Mouse (Mus musculus): Measurements from ENCODE around the gene Loxl1.
"Not testable (repeated sequence)": the region's sequence is repeated elsewhere in the genome, so short reads cannot be mapped to it uniquely, and the experiment has no call there.

Gene Loxl1

GRCm38 (mm10) chr9:58253033-58253804 lies 59.8 kb downstream of the Loxl1 start, which contains the start of gene Stoml1:
Gene Stoml1, plus strand, starts transcription at chr9:58253164.
- in situ Hi-C loops (cut with MboI; ENCODE audit: low sequenced_read_pairs): no loop called here

DNA sequence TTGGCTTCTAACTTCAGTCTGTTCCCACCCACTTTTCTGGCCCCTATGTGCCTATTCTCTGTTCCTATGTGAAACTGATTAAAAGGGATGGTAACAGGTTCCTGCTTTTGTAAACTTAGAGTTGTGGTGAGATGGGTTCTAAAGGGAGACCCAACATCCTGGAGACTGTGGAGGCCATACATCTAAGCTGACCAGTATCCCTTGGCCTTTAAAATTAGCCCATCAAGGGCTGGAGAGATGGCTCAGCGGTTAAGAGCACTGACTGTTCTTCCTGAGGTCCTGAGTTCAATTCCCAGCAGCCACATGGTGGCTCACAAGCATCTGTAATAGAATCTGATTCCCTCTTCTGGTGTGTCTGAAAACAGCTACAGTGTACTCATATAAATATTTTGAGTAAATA lies 62.3 kb downstream of the Loxl1 start:
- in situ Hi-C loops (cut with MboI; ENCODE audit: low sequenced_read_pairs): not testable (repeated sequence)

DNA sequence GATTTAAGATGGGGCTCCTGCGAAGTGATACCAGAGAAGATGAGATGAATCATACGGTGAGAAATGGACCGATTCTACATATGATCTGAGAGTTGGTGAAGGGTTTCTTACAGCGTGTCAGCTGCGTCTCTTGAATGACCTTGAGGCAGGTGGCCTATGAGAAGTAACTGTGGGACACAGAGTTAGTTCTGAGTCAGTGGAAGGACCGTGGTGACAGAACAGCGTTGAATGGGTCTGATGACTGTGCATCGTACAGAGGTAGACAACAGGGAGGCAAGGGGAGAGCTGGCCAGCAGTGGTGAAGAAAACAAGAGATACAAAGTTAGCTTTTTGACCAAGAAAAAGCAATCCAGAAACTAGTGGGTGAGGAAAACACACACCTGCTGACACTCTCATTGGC lies 62.7 kb downstream of the Loxl1 start:
- in situ Hi-C loops (cut with MboI; ENCODE audit: low sequenced_read_pairs): no loop called here

GRCm38 (mm10) chr9:58249592-58250192 lies 63.3 kb downstream of the Loxl1 start, which contains the start of gene Pml:
Gene Pml, minus strand, starts transcription at chr9:58249786.
- in situ Hi-C loops (cut with MboI; ENCODE audit: low sequenced_read_pairs): no loop called here

- in situ Hi-C loops (cut with MboI; ENCODE audit: low sequenced_read_pairs): no loop called here
Observed at GRCm38 (mm10) chr9:58248746-58249413, 64.1 kb downstream of the Loxl1 start.

DNA sequence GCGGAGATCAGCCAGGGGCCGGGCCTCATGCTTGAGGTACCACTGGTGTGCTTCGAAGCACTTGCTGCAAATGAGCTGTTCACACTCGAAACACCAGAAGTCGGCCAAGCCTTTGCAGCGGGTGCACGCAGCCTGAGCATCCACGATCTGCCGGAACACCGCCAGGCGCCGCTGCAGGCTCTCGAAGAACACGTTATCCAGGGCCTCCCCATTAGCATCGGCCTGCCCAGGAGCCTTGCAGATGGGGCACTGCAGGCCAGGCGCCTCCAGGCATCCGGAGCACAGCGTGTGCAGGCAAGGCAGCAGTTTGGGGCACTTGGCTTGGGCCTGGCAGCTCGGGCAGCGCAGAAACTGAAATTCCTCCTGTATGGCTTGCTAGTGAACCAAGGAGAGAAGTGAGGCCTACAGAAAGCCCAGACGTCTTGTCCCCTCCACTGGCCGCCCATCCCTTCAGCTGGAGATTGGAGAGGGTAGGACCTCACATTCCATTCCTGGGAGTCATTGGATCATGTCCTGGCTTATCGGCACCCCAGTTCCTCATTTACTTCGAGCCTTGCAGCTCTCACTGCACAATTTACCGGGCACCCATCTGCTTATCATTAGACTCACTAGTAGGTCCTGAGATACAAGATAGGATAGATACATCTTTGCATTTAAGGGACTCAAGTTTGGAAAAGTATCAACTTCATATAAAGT lies 65.8 kb downstream of the Loxl1 start:
- in situ Hi-C loops (cut with MboI; ENCODE audit: low sequenced_read_pairs): no loop called here

DNA sequence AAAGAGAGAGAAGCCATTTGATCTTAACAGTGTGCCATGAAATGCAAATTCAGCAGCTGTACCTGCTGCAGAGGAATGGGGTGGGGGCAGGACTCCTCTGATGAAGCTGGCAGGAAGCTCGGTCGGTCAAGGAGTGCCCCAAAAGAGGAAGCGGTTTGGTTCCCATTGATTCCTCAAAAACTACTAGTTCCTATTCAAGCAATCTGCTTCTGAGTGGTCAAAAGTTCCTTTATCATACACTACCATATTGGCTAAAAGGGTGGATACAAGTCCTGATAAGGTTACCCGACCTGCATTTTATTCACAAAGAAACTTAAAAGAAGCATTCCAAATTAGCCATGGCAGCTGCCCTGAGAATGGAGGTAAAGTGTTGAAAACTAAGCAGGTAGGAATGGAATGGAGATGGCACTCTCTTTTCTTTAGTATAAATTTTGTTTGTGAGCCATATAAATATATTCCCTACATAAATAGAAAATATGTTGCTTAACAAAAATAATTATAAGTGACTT lies 66.8 kb downstream of the Loxl1 start:
- in situ Hi-C loops (cut with MboI; ENCODE audit: low sequenced_read_pairs): no loop called here

GRCm38 (mm10) chr9:58243696-58244095 lies 69.3 kb downstream of the Loxl1 start:
- in situ Hi-C loops (cut with MboI; ENCODE audit: low sequenced_read_pairs): loop anchor here (5.0 kb wide), 1 partner anchor 39 kb away; no protein-coding TSS in a partner anchor

DNA sequence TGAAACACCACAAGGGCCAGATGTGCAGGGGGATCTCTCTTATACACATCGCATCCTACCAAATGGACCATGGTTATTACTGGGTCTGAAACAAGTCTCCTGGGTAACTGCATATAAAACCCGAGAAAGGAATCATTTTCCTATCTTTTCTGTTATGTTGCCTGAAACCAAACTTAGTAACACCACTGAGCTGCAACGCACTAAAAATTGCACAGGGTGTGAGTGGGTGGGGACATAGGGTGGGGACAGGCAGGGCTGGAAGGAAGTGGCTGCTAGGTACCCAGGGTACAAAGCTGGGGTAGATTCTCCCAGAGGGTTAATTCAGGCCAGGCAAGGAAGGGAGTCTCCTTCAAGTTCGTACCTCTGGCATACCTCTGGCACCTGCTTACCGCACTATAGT lies 70.3 kb downstream of the Loxl1 start:
- in situ Hi-C loops (cut with MboI; ENCODE audit: low sequenced_read_pairs): loop anchor here (5.0 kb wide), 1 partner anchor 40 kb away; no protein-coding TSS in a partner anchor

GRCm38 (mm10) chr9:58241780-58242485 lies 71.1 kb downstream of the Loxl1 start:
- in situ Hi-C loops (cut with MboI; ENCODE audit: low sequenced_read_pairs): loop anchor here (5.0 kb wide), 1 partner anchor 40 kb away; no protein-coding TSS in a partner anchor
